Comparison of ENCODE assay signal across 16 mouse cellular contexts in the genomic region with DNA sequence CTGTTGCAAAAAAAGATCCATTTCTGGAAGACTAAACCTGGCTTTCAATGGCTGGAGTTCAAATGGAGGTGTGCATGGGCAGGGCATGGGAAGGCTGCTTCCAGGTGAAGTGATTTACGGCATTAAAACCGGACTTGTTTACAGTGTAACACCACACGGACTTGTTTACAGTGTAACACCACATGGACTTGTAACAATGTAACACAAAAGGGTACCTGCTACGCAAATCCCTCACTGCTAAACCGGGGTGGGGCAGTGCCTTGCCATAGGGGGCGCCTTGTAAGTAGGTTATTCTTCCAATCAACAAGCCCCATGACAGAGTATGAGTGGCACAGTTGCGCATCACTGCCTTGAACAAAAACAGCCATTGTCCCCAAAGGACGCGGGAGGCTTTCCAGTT. TPM values are rescaled to one million over a fixed set of nuclear protein-coding genes. Genes with fewer than 3 reads are reported as not detected.
DNase-seq lines count a peak whose midpoint lies in the region; ATAC-seq and TF ChIP-seq lines count a peak whose summit lies in the region.
"Had no signal": no experiment of that assay in that cellular context is flagged by ENCODE, and none has a peak within 500 bp of the region (broad histone marks: within the 10 kb centered on the region; RNA-seq: fewer than 3 reads in every experiment).

No protein-coding gene starts in this region.

- H3K27me3 ChIP-seq in kidney, embryonic 16.5 days (ENCODE audit: insufficient read depth, low read length), result no peaks in the 10 kb centered on the region
- no peaks in the 10 kb centered on the region; the same call in 1 of the 2 replicates for H3K27me3 ChIP-seq in kidney, adult 2 months (replicated peaks; ENCODE audit: control insufficient read depth, insufficient read depth, low read length)
- H3K27me3 ChIP-seq: embryonic facial prominence, embryonic 15.5 days; liver, embryonic 13.5 days; lung, embryonic 15.5 days; midbrain, embryonic 12.5 days; neural tube, embryonic 12.5 days had no signal

- no peaks in the 10 kb centered on the region for H3K9me3 ChIP-seq in kidney, embryonic 16.5 days (ENCODE audit: low read length)
- H3K9me3 ChIP-seq: embryonic facial prominence, embryonic 15.5 days; liver, embryonic 13.5 days; lung, embryonic 15.5 days; midbrain, embryonic 12.5 days; neural tube, embryonic 12.5 days had no signal

- no peak for TF ChIP-seq CTCF in kidney, adult 2 months (conservative IDR thresholded peaks at IDR 0.05; ENCODE audit: insufficient read depth, insufficient read length, low read depth, low read length)
- no peak for TF ChIP-seq CTCF in embryonic fibroblast, embryonic 13.5 days (IDR thresholded peaks at IDR 0.05; ENCODE audit: borderline replicate concordance, insufficient read depth, low read length)

- no peak for TF ChIP-seq POLR2A in kidney, adult 2 months (IDR thresholded peaks at IDR 0.05; ENCODE audit: low read depth, low read length)
- no peak for TF ChIP-seq POLR2A in embryonic fibroblast, embryonic 13.5 days (IDR thresholded peaks at IDR 0.05; ENCODE audit: low read depth, low read length)

- no peak overlapping the region for H3K4me3 ChIP-seq in kidney, embryonic 16.5 days (ENCODE audit: low read length)
- H3K4me3 ChIP-seq in kidney, adult 2 months (ENCODE audit: insufficient read depth, low read depth, low read length), result no peak overlapping the region
- no peak overlapping the region for H3K4me3 ChIP-seq in embryonic fibroblast, embryonic 13.5 days (ENCODE audit: insufficient read depth, low read length)
- H3K4me3 ChIP-seq: embryonic facial prominence, embryonic 15.5 days; liver, embryonic 13.5 days; lung, embryonic 15.5 days; midbrain, embryonic 12.5 days; neural tube, embryonic 12.5 days had no signal

- H3K36me3 ChIP-seq in kidney, embryonic 16.5 days (ENCODE audit: insufficient read depth, low read length), result peaks cover 3% of the 10 kb centered on the region; the same call in 1 of the 2 replicates
- no peaks in the 10 kb centered on the region for H3K36me3 ChIP-seq in kidney, adult 2 months (ENCODE audit: control insufficient read depth, insufficient read depth, low read length)
- H3K36me3 ChIP-seq: embryonic facial prominence, embryonic 15.5 days; liver, embryonic 13.5 days; lung, embryonic 15.5 days; midbrain, embryonic 12.5 days; neural tube, embryonic 12.5 days had no signal

- ATAC-seq in kidney, embryonic 16.5 days (ENCODE audit: low FRiP score, low TSS enrichment), result no peak

- peak; percentile 46 for DNase-seq in heart, adult 11 months
- no peak for DNase-seq in heart, postnatal 4 days
- no peak for DNase-seq in kidney, adult 2 months
- DNase-seq in CD4-positive helper T cell, adult 2 months (ENCODE audit: low read depth, low spot score), result peak; percentile 4
- DNase-seq in cerebellum, postnatal 14 days, result no peak
- DNase-seq: adrenal gland, adult 8-10 months; cerebellum, adult 9-11 months; heart, postnatal 36 days; liver, embryonic 13.5 days; thymus, adult 18-20 months had no signal

- no peak overlapping the region for H3K4me2 ChIP-seq in kidney, embryonic 16.5 days (replicated peaks; ENCODE audit: low read depth, low read length)
- H3K4me2 ChIP-seq: embryonic facial prominence, embryonic 15.5 days; liver, embryonic 13.5 days; lung, embryonic 15.5 days; midbrain, embryonic 12.5 days; neural tube, embryonic 12.5 days had no signal

- 52% methylated on average over 9 of the region's 9 CpGs for WGBS in kidney, embryonic 16.5 days
- WGBS in kidney, adult 2 months, result 78% methylated on average over 9 of the region's 9 CpGs

- H3K27ac ChIP-seq in kidney, embryonic 16.5 days (ENCODE audit: low read length), result peak overlapping the region; percentile 90
- no peak overlapping the region for H3K27ac ChIP-seq in kidney, adult 2 months (ENCODE audit: insufficient read depth, low read depth, low read length)
- peak overlapping the region; percentile 28; the same call in 1 of the 2 replicates for H3K27ac ChIP-seq in embryonic fibroblast, embryonic 13.5 days (ENCODE audit: insufficient read depth, low read length)
- H3K27ac ChIP-seq: embryonic facial prominence, embryonic 15.5 days; midbrain, embryonic 12.5 days; neural tube, embryonic 12.5 days had no signal

- peaks cover 81% of the 10 kb centered on the region for H3K4me1 ChIP-seq in kidney, embryonic 16.5 days (ENCODE audit: insufficient read depth, low read length)
- 0 out of 2 replicates have a peak, but pooled peaks cover 4% of the 10 kb centered on the region for H3K4me1 ChIP-seq in kidney, adult 2 months (ENCODE audit: control insufficient read depth, insufficient read depth, low read length)
- peaks cover 31% of the 10 kb centered on the region for H3K4me1 ChIP-seq in embryonic fibroblast, embryonic 13.5 days (ENCODE audit: control insufficient read depth, insufficient read depth, low read length)

- no peak overlapping the region for H3K9ac ChIP-seq in kidney, embryonic 16.5 days (replicated peaks; ENCODE audit: low read length)
- H3K9ac ChIP-seq: embryonic facial prominence, embryonic 15.5 days; liver, embryonic 13.5 days; lung, embryonic 15.5 days; midbrain, embryonic 12.5 days; neural tube, embryonic 12.5 days had no signal

RNA-seq across cellular contexts. Expression of a gene that starts 44.2 kb away (rescaled TPM):
- 1 to 10 TPM in 1 of 2 experiments, under 1 TPM in 1; 0.91 to 1.6 TPM for total RNA-seq in heart, postnatal 4 days (2021)
- 15.4 and 21.2 TPM in 2 replicates for polyA plus RNA-seq in kidney, embryonic 16.5 days (2015; fragmentation: Nextera tagmentation; extraction: Ambion mirVana)
- polyA plus RNA-seq in kidney, adult 2 months (2012; rRNA removed), result 0.09 and 0.10 TPM in 2 replicates
- polyA plus RNA-seq in embryonic fibroblast, embryonic 13.5 days (2011; ENCODE audit: insufficient read length, low read depth, missing spikeins), result 195 and 437 TPM in 2 replicates
- total RNA-seq: heart, postnatal 36 days had no signal

Comparison
In these comparisons a context has a peak if more than half of its experiments do, and no peak if none do; other contexts are left out.
1. DNase-seq: peak in heart, adult 11 months (single experiment) and CD4-positive helper T cell, adult 2 months (single experiment); none in heart, postnatal 4 days (single experiment), kidney, adult 2 months (single experiment) and cerebellum, postnatal 14 days (0 of 2).
2. RNA of a gene that starts 44.2 kb away (polyA plus RNA-seq): 195 to 437 TPM in embryonic fibroblast, embryonic 13.5 days and 15.4 to 21.2 TPM in kidney, embryonic 16.5 days; 0.09 to 0.10 TPM in kidney, adult 2 months; every median in the first group is over 10 times any median in the second.